Mouse (Mus musculus): ENCODE measurements around the gene Tmed4. TPM values are rescaled to one million over a fixed set of nuclear protein-coding genes. Genes with fewer than 3 reads are reported as not detected.

The Tmed4 gene
- 123 and 128 TPM in 2 replicates for polyA plus RNA-seq (2015; fragmentation: Nextera tagmentation; extraction: Ambion mirVana)

GRCm38 (mm10) chr11:6274387-6275093 is at the start of gene Tmed4:
Gene Tmed4 (minus strand): TSS chr11:6274870.
- H3K4me1 ChIP-seq: peaks cover 30% of the 10 kb centered on the region
- peaks cover 22% of the 10 kb centered on the region; the same call in 1 of the 2 replicates for H3K36me3 ChIP-seq (replicated peaks)
- no peaks in the 10 kb centered on the region for H3K9me3 ChIP-seq
- no peaks in the 10 kb centered on the region for H3K27me3 ChIP-seq (replicated peaks)
- H3K9ac ChIP-seq: peak within 1 kb of the TSS; percentile 96
- peak within 1 kb of the TSS; percentile 87 for H3K27ac ChIP-seq
- peak within 1 kb of the TSS; percentile 97 for H3K4me3 ChIP-seq
- H3K4me2 ChIP-seq: peak within 1 kb of the TSS; percentile 88
- WGBS: under 1% methylated on average over 39 of the region's 39 CpGs
- ATAC-seq (replicated peaks): peak; percentile 97

GRCm38 (mm10) chr11:6323348-6323747 is 48.7 kb upstream of the Tmed4 start:
- H3K9ac ChIP-seq: no peak overlapping the region

GRCm38 (mm10) chr11:6322086-6322485 is 47.4 kb upstream of the Tmed4 start:
- no peak overlapping the region for H3K4me2 ChIP-seq
- no peaks in the 10 kb centered on the region for H3K27me3 ChIP-seq (replicated peaks)
- peaks cover 6% of the 10 kb centered on the region; the same call in 1 of the 2 replicates for H3K36me3 ChIP-seq (replicated peaks)
- no peak for ATAC-seq (replicated peaks)
- no peak overlapping the region for H3K4me3 ChIP-seq
- H3K9ac ChIP-seq: no peak overlapping the region
- WGBS: 92% methylated on average over 2 of the region's 2 CpGs
- H3K27ac ChIP-seq: no peak overlapping the region
- no peaks in the 10 kb centered on the region for H3K9me3 ChIP-seq
- H3K4me1 ChIP-seq: no peaks in the 10 kb centered on the region

More at GRCm38 (mm10) chr11:6323348-6323747, 48.7 kb upstream of the Tmed4 start:
- no peaks in the 10 kb centered on the region for H3K4me1 ChIP-seq
- no peak overlapping the region for H3K4me3 ChIP-seq
- H3K27ac ChIP-seq: no peak overlapping the region
- no peaks in the 10 kb centered on the region; the same call in 1 of the 2 replicates for H3K36me3 ChIP-seq (replicated peaks)
- no peak for ATAC-seq (replicated peaks)
- no peak overlapping the region for H3K4me2 ChIP-seq
- H3K27me3 ChIP-seq (replicated peaks): no peaks in the 10 kb centered on the region
- H3K9me3 ChIP-seq: no peaks in the 10 kb centered on the region
- 92% methylated on average over 5 of the region's 5 CpGs for WGBS

- H3K9ac ChIP-seq: no peak overlapping the region
- no peak overlapping the region for H3K4me2 ChIP-seq
- H3K27ac ChIP-seq: no peak overlapping the region
- WGBS: 83% methylated on average over 2 of the region's 2 CpGs
- H3K4me1 ChIP-seq: no peaks in the 10 kb centered on the region
- H3K4me3 ChIP-seq: no peak overlapping the region
- 0 out of 2 replicates have a peak, but pooled peaks cover 7% of the 10 kb centered on the region for H3K36me3 ChIP-seq (replicated peaks)
- ATAC-seq (replicated peaks): no peak
- no peaks in the 10 kb centered on the region for H3K9me3 ChIP-seq
- no peaks in the 10 kb centered on the region for H3K27me3 ChIP-seq (replicated peaks)
These were observed 44.7 kb upstream of the Tmed4 start for GRCm38 (mm10) chr11:6319374-6319773.

GRCm38 (mm10) chr11:6318559-6318958 is 43.9 kb upstream of the Tmed4 start:
- H3K4me2 ChIP-seq: no peak overlapping the region
- H3K27me3 ChIP-seq (replicated peaks): no peaks in the 10 kb centered on the region
- ATAC-seq (replicated peaks): no peak
- no peak overlapping the region for H3K9ac ChIP-seq
- no peak overlapping the region for H3K27ac ChIP-seq
- no peaks in the 10 kb centered on the region for H3K4me1 ChIP-seq
- H3K4me3 ChIP-seq: no peak overlapping the region
- H3K9me3 ChIP-seq: no peaks in the 10 kb centered on the region
- H3K36me3 ChIP-seq (replicated peaks): 0 out of 2 replicates have a peak, but pooled peaks cover 7% of the 10 kb centered on the region
- 93% methylated on average over 5 of the region's 5 CpGs for WGBS

GRCm38 (mm10) chr11:6316821-6317220 is 42.2 kb upstream of the Tmed4 start:
- Histone ChIP-seq H3K36me3 (replicated peaks) (0 out of 2 replicates have a peak, but pooled peaks cover 7% of the 10 kb centered on the region), H3K4me1 (no peaks in the 10 kb centered on the region), H3K9ac (no peak overlapping the region), H3K4me3 (no peak overlapping the region), H3K9me3 (no peaks in the 10 kb centered on the region), H3K27ac (no peak overlapping the region), H3K27me3 (replicated peaks) (no peaks in the 10 kb centered on the region), H3K4me2 (no peak overlapping the region)
- 87% methylated on average over 11 of the region's 11 CpGs for WGBS
- ATAC-seq (replicated peaks): no peak

- H3K4me3 ChIP-seq: no peak overlapping the region
- no peaks in the 10 kb centered on the region for H3K27me3 ChIP-seq (replicated peaks)
- no peak overlapping the region for H3K27ac ChIP-seq
- no peak overlapping the region for H3K9ac ChIP-seq
- H3K4me1 ChIP-seq: no peaks in the 10 kb centered on the region
- peaks cover 7% of the 10 kb centered on the region; the same call in 1 of the 2 replicates for H3K36me3 ChIP-seq (replicated peaks)
- H3K9me3 ChIP-seq: no peaks in the 10 kb centered on the region
- WGBS: 92% methylated on average over 7 of the region's 7 CpGs
- H3K4me2 ChIP-seq: no peak overlapping the region
- ATAC-seq (replicated peaks): no peak
These were observed 39.3 kb upstream of the Tmed4 start for GRCm38 (mm10) chr11:6313874-6314406.

- Histone ChIP-seq H3K9ac (no peak overlapping the region), H3K27ac (no peak overlapping the region), H3K27me3 (replicated peaks) (no peaks in the 10 kb centered on the region), H3K9me3 (no peaks in the 10 kb centered on the region), H3K36me3 (replicated peaks) (no peaks in the 10 kb centered on the region; the same call in 1 of the 2 replicates), H3K4me1 (no peaks in the 10 kb centered on the region), H3K4me2 (no peak overlapping the region), H3K4me3 (no peak overlapping the region)
- WGBS: 94% methylated on average over 4 of the region's 4 CpGs
- no peak for ATAC-seq (replicated peaks)
These were observed 33.5 kb upstream of the Tmed4 start for GRCm38 (mm10) chr11:6308181-6308580.

- 95% methylated on average over 1 of the region's 1 CpGs for WGBS
- H3K36me3 ChIP-seq (replicated peaks): peaks cover 2% of the 10 kb centered on the region; the same call in 1 of the 2 replicates
- H3K9me3 ChIP-seq: no peaks in the 10 kb centered on the region
- H3K4me2 ChIP-seq: no peak overlapping the region
- no peak overlapping the region for H3K9ac ChIP-seq
- no peak overlapping the region for H3K4me3 ChIP-seq
- no peaks in the 10 kb centered on the region for H3K4me1 ChIP-seq
- H3K27ac ChIP-seq: no peak overlapping the region
- ATAC-seq (replicated peaks): no peak
- H3K27me3 ChIP-seq (replicated peaks): no peaks in the 10 kb centered on the region
These were observed 31.3 kb upstream of the Tmed4 start for GRCm38 (mm10) chr11:6305943-6306430.

- Histone ChIP-seq H3K9me3 (no peaks in the 10 kb centered on the region), H3K27me3 (replicated peaks) (no peaks in the 10 kb centered on the region), H3K9ac (no peak overlapping the region), H3K36me3 (replicated peaks) (peaks cover 18% of the 10 kb centered on the region), H3K4me3 (no peak overlapping the region), H3K4me2 (no peak overlapping the region), H3K27ac (no peak overlapping the region), H3K4me1 (no peaks in the 10 kb centered on the region)
- no peak for ATAC-seq (replicated peaks)
- WGBS: 92% methylated on average over 2 of the region's 2 CpGs
These were observed 28.1 kb upstream of the Tmed4 start for GRCm38 (mm10) chr11:6302793-6303192.

GRCm38 (mm10) chr11:6299435-6299834 is 24.8 kb upstream of the Tmed4 start:
- Histone ChIP-seq H3K36me3 (replicated peaks) (peaks cover 23% of the 10 kb centered on the region), H3K4me2 (no peak overlapping the region), H3K27ac (no peak overlapping the region), H3K9ac (no peak overlapping the region), H3K4me3 (no peak overlapping the region), H3K27me3 (replicated peaks) (no peaks in the 10 kb centered on the region), H3K9me3 (no peaks in the 10 kb centered on the region), H3K4me1 (no peaks in the 10 kb centered on the region)
- WGBS: 94% methylated on average over 2 of the region's 2 CpGs
- no peak for ATAC-seq (replicated peaks)

GRCm38 (mm10) chr11:6296077-6296476 is 21.4 kb upstream of the Tmed4 start:
- H3K4me2 ChIP-seq: no peak overlapping the region
- H3K9me3 ChIP-seq: no peaks in the 10 kb centered on the region
- H3K9ac ChIP-seq: no peak overlapping the region
- H3K36me3 ChIP-seq (replicated peaks): peaks cover 21% of the 10 kb centered on the region
- no peaks in the 10 kb centered on the region for H3K27me3 ChIP-seq (replicated peaks)
- no peak overlapping the region for H3K4me3 ChIP-seq
- H3K27ac ChIP-seq: no peak overlapping the region
- H3K4me1 ChIP-seq: peaks cover 9% of the 10 kb centered on the region; the same call in 1 of the 2 replicates
- ATAC-seq (replicated peaks): no peak
